Mouse (Mus musculus) olfactory bulb, adult 2 months (tissue): ENCODE results near the gene Alkbh8. TPM values are rescaled to one million over a fixed set of nuclear protein-coding genes. Genes with fewer than 3 reads are reported as not detected.
"Not testable (repeated sequence)": the region's sequence is repeated elsewhere in the genome, so short reads cannot be mapped to it uniquely, and the experiment has no call there.

Source experiments
- H3K27ac ChIP-seq: fragments of 200-500 bp; 2 replicates; pipeline ENCODE4 v1.5.1; 2012; ENCODE audit warnings: low read depth, low read length; ENCODE audit not compliant: insufficient read depth
- H3K4me1 ChIP-seq: fragments of 200-500 bp; 2 replicates; pipeline ENCODE4 v1.6.1; 2012; ENCODE audit warnings: low read length; ENCODE audit not compliant: control insufficient read depth, insufficient read depth
- H3K4me3 ChIP-seq: fragments of 200-500 bp; 2 replicates; pipeline ENCODE4 v1.5.1; 2012; ENCODE audit warnings: mild to moderate bottlenecking, low read depth, low read length, moderate library complexity; ENCODE audit not compliant: insufficient read depth
- CTCF ChIP-seq: fragments of 200-500 bp; IDR thresholded peaks from 2 replicates; pipeline ENCODE4 v1.5.1; 2012; ENCODE audit warnings: low read depth, mild to moderate bottlenecking, low read length, moderate library complexity; ENCODE audit not compliant: insufficient read depth
- POLR2A ChIP-seq: fragments of 200-500 bp; IDR thresholded peaks from 2 replicates; pipeline ENCODE4 v1.6.1; 2012; ENCODE audit warnings: mild to moderate bottlenecking, low read depth, low read length, moderate library complexity; ENCODE audit not compliant: insufficient read depth
- WGBS: fragments of 180-500 bp; shearing (Covaris S2); methylation state at CpG from one replicate; pipeline ENCODE4 v1.1.7; 2018; 5-methylcytosine and 5-hydroxymethylcytosine counted together
- polyA plus RNA-seq: library from polyadenylated mRNA; stranded (reverse); fragments of >200 nt; gene quantifications from 2 replicates; pipeline ENCODE4 v1.2.4, GENCODE M21; 2012; ENCODE audit warnings: low replicate concordance; ENCODE audit not compliant: missing spikeins, insufficient read depth, insufficient read length

Alkbh8 gene
- polyA plus RNA-seq, result not detected in 2 replicates

DNA sequence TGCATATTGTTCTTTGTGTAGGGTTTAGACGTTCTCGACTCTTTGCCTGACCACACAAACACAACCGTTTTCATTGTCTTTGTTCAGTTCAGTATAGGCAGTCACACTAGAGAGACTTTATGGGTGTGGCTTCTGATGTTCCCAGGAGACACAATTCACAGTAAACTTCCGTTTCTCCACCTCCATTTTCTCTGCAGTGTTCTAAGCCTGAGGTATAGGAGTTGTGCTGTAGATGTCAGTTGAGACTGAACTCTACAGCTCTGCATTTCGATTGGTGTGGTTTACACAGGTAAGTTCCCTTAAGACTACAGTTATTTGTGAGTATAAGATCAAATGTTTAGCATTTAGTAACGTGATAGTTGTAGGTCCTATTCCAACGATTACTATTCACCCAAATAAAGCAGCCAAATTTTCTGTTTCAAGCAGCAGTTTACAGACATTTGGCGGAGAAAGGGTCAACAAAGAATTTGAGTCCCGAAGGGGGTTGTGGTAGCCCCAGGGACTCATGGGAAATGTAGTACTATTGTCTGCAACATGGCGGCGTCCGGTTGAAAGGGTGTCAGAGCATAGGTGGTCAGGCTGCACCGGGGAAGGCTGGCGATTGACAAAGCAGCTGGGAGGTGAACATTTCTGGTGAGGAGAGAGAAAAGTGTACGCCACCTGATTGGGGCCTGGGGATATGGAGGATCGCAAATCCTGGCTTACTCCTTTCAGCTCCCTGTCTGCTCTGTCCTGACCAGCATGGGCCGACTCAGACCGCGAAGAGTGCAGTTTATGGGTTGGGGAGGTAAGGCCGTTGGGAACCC is at the start of gene Alkbh8:
Alkbh8 (plus strand) TSS at position 179 of the 806 bp plus-strand sequence.
- TF ChIP-seq CTCF (peak; percentile 39; the same call in 1 of the 2 replicates), POLR2A (0 out of 2 replicates have a peak, but pooled peaks have one; percentile 20)
- under 1% methylated on average over 20 of the region's 20 CpGs for WGBS

DNA sequence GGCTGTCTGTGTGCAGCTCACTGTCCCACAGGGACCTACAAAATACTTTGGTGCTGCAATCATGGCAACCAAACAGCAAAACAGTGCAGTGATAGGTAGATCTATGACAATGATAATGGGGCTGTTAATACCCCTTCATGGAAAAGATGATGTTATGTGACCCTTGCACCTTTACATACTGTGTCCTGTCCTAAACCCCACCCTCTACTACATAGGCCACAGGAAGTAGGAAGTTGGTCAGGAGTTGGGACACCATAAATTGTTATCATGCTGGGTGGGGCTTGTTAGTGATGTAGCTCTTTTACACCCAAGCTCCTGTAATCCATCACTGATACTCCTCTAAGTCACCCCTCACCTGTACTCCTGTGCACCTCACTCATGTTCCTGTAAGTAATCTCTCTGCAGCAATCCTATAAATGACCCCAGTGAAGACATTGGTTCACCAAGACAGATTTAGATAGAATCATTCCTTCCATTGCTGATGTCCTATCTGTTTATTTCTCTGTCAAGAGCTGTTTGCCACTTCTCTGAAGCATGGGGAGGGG is 25.6 kb upstream of the Alkbh8 start:
- no peaks in the 10 kb centered on the region for H3K4me1 ChIP-seq
- no peak overlapping the region for H3K4me3 ChIP-seq
- no peak overlapping the region for H3K27ac ChIP-seq
- no peak for TF ChIP-seq CTCF
- TF ChIP-seq POLR2A, result no peak

More for the DNA sequence above, at the start of gene Alkbh8:
- Histone ChIP-seq H3K4me1 (no peaks in the 10 kb centered on the region), H3K4me3 (peak within 1 kb of the TSS; percentile 88), H3K27ac (peak within 1 kb of the TSS; percentile 75)

GRCm38 (mm10) chr9:3310016-3310415 is 24.9 kb upstream of the Alkbh8 start:
- Histone ChIP-seq H3K4me1 (no peaks in the 10 kb centered on the region), H3K4me3 (no peak overlapping the region), H3K27ac (no peak overlapping the region)
- 83% methylated on average over 2 of the region's 2 CpGs for WGBS
- TF ChIP-seq CTCF (no peak), POLR2A (no peak)

DNA sequence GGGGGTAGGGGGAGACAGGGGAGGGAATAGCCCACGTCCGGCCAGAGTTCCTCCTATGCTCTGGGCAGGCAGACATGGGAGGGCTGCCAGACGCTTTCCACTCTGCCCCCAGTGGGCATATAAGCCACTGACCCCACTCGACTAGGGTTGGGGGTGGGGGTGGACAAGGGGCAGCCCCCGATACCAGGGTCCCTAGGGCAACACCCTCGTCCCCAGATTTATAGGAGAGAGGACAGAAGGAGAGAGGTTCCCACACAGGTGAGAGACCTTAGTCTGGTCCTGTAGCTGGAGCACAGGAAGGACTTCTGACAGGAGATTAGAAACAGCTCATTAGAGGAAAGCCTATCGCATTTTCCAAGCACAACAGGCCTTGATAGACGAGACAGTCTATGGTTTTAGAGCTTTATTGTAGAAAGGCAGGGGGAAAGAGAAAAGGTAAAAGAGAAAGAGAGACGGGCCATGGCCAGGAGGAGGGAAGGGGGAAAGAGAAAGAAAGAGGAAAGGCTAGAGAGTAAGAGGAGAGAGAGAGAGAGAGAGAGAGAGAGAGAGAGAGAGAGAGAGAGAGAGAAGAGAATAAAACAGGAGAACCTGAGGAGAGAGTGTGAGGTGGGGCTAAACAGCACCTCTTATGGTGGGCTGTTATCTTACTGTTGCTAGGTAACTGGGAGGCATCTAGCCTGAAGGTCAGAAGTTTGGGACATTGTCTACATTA is 7.4 kb upstream of the Alkbh8 start:
- WGBS, result 63% methylated on average over 9 of the region's 9 CpGs
- not testable (repeated sequence) for H3K4me1 ChIP-seq, H3K27ac ChIP-seq, H3K4me3 ChIP-seq

DNA sequence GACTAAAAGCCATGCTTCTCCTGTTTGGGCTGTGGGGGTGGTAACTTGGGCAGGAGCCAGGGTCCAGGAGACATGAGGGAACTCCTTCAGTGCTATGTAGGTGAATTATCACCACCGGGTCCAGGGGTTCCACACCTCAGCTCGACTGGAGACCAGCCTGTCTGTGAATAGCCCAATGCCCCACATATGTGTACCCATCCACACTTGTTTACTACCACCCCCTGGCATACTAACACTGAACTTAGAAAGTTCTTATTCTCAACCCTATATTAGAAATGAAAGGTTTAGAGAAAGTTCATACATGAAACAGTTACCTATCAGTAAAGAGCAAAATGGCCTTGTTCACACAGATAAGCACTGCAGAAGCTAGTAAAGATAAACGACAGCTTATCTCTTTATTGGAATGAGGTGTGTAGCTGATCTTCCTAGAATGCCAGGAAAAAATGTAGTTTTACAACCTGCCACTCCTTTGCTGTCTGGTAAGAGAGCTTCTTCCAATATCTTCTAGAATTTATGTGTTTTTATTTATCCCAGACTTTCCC is 6.8 kb upstream of the Alkbh8 start:
- H3K4me1 ChIP-seq, result no peaks in the 10 kb centered on the region

GRCm38 (mm10) chr9:3330319-3330718 is 4.6 kb upstream of the Alkbh8 start:
- no peak overlapping the region for H3K4me3 ChIP-seq
- H3K27ac ChIP-seq, result no peak overlapping the region
- TF ChIP-seq CTCF (no peak), POLR2A (no peak)
- no peaks in the 10 kb centered on the region for H3K4me1 ChIP-seq

More for the DNA sequence above, 6.8 kb upstream of the Alkbh8 start:
- no peak for TF ChIP-seq POLR2A
- no peak for TF ChIP-seq CTCF
- Histone ChIP-seq H3K27ac (no peak overlapping the region), H3K4me3 (no peak overlapping the region)
- 78% methylated on average over 3 of the region's 3 CpGs for WGBS

DNA sequence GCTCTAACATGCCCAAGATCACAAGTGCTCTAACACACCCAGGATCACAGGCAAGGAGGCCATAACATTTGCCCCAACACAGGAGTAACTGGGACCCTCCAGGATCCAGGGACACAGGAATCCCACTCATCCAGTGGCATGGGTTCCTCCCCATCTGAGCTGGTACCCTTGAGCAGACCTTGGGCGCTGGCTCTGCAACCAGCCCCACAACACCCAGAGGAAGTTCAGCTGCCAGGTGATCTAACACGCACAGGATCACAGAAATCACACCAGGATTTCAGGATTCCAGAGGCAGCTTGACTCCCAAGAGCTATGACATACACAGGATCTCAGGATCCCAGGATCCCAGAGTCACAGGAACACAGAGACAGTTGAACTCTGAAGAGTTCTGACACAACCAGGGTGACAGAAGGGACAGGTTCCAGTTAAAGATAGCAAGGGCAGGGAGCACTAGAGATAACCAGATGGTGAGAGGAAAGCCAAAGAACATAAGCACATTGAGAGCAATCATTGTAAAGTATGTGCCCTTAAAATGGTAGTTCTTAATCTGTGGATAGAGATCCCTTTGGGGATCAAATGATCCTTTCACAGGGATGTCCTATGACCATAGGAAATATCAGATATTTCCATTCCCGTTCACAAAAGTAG is 4.1 kb upstream of the Alkbh8 start:
- H3K27ac ChIP-seq, result no peak overlapping the region
- no peaks in the 10 kb centered on the region for H3K4me1 ChIP-seq
- 81% methylated on average over 3 of the region's 3 CpGs for WGBS
- no peak for TF ChIP-seq CTCF
- TF ChIP-seq POLR2A, result no peak
- H3K4me3 ChIP-seq, result no peak overlapping the region

- Histone ChIP-seq H3K4me1 (no peaks in the 10 kb centered on the region), H3K4me3 (no peak overlapping the region), H3K27ac (no peak overlapping the region)
- no peak for TF ChIP-seq POLR2A
- TF ChIP-seq CTCF, result no peak
- WGBS, result 83% methylated on average over 3 of the region's 3 CpGs
Observed at GRCm38 (mm10) chr9:3336661-3337060, 1.7 kb downstream of the Alkbh8 start.

DNA sequence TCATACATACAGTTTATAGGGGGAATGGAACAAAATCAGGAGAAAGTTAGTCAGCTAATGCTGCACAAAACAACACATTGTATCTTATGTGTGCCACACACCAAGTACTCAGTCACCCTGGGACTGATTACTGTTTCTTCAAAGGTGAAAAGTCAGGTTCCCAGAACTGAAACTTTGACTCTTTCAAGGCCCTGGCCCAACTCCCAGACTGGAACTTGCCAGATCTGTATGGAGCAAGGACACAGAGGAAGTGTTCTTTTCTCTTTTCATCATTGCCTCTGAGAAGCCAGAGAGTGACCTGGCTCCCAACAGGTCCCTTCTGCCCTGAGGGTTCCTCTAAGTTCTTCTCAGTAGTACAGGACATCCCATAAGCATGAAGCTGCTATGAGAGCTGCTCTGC is 10.2 kb downstream of the Alkbh8 start:
- TF ChIP-seq CTCF, result no peak
- no peak for TF ChIP-seq POLR2A
- no peaks in the 10 kb centered on the region for H3K4me1 ChIP-seq
- no peak overlapping the region for H3K4me3 ChIP-seq
- no peak overlapping the region for H3K27ac ChIP-seq
